Mouse (Mus musculus): ENCODE measurements around the gene Smarcc1.
"Not testable (repeated sequence)": the region's sequence is repeated elsewhere in the genome, so short reads cannot be mapped to it uniquely, and the experiment has no call there.

The Smarcc1 gene

GRCm38 (mm10) chr9:110132201-110132605 is 14.7 kb downstream of the Smarcc1 start:
- DNase-seq = peak; percentile 53

DNA sequence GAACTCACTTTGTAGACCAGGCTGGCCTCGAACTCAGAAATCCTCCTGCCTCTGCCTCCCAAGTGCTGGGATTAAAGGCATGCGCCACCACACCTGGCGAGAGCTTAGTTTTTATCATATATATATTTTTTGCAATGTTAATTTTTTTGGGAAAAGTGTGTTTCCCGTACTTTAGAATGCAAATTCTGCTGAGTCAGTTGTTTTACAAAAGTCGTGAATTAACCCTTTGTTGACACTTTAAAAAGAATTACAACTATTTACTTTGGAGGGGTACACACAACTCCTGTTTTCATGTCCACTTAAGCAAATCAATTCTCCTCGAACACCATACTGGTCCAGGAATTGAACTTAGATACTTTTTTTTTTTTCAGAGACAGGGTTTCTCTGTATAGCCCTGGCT is 15.4 kb downstream of the Smarcc1 start:
- no peak for DNase-seq

DNA sequence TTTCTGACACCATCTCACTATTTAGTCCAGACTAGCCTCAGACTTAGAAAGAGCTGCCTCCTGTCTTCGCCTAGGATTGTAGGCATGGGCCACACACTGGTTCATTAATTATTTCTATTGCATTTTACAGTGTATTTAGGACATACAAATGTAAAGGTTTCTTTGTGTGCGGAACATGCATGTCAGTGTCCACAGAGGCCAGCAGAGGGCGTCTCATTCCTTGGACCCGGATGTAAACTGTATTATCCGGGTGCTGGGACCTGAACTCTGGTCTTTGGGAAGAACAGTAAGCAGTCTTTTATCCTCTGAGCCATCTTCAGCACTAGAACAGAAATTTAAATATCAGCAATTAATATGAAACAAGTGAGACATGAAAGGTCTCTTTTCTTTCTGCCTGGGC is 16.7 kb downstream of the Smarcc1 start:
- no peak for DNase-seq

- no peak for DNase-seq
These were observed 21.6 kb downstream of the Smarcc1 start for GRCm38 (mm10) chr9:110139119-110139518.

GRCm38 (mm10) chr9:110142097-110142496 is 24.6 kb downstream of the Smarcc1 start:
- no peak for DNase-seq

DNA sequence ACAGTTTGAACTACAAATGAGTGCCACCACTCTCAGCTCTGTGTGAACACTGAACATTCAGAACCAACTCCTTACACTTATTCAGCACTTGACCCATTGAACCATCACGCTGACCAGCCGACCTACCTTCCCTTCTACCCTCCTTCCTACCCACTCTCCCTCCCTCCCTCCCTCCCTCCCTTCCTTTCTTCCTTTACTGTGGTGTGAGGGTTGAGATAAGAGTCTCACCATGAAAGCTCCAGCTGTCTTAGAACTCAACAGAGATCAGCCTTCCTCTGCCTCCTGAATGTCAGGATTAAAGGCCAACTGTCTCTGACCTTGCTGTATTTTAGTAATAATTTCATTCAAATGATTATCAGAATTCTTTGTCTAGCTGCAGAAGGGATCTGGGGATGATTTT is 31.1 kb downstream of the Smarcc1 start:
- DNase-seq = no peak

DNA sequence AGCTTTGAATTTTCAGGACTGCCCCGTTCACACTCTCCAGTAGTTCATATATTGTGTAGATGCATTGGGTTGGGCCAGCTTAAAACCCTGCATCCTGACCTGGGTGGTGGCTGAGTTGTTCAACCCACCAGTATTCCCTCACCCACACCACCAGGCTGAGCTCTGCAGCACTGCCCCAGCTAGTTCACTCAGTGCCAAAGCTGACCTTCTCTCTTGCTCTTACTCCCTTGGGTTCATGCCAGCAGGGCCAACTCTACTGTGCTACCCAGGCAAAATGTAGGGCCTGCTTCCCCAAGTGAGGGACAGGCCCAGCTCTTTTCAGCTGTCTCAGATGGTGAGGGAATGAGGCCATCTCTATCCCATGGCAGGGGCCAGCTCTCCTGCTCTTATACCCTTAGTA is 41.5 kb downstream of the Smarcc1 start:
- DNase-seq = no peak

GRCm38 (mm10) chr9:110160486-110160885 is 43.0 kb downstream of the Smarcc1 start:
- DNase-seq = not testable (repeated sequence)

- DNase-seq = no peak
These were observed 44.9 kb downstream of the Smarcc1 start for GRCm38 (mm10) chr9:110162441-110162840.

DNA sequence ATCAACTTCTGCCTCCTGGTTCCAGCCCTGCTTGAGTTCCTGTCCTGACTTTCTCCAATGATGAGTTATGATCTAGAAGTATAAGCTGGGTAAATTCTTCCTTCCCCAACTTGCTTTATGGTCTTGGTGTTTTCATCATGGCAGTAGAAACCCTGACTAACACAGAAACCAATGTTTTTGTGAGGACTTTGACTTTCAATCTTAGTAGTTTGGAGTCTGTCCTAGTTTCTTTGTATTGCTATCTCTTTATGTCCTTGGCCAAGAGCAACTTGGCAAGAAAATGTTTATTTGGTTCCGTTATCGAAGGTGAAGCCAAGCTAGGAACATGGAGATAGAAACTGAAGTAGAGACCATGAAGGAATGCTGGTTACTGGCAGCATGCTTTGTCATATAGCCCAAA is 45.6 kb downstream of the Smarcc1 start:
- no peak for DNase-seq

DNA sequence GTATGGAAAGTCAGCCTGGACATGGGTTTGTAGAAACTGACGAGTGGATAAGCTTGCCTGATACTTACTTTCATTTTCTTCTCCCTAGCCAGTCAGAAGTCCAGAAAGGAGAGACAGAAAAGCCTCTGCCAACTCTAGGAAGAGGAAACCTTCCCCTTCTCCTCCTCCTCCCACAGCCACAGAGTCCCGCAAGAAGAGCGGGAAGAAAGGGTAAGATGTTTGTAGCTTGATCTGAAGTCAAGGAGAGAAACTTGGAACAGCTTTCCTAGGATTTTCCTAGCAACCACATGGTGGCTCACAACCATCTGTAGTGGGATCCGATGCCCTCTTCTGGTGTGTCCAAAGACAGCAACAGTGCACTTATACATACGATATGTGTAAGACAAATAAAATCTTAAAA is 53.4 kb downstream of the Smarcc1 start:
- DNase-seq = no peak

GRCm38 (mm10) chr9:110199870-110200269 is 82.4 kb downstream of the Smarcc1 start:
- DNase-seq = no peak

- DNase-seq = no peak
These were observed 88.3 kb downstream of the Smarcc1 start for GRCm38 (mm10) chr9:110205526-110206404.

DNA sequence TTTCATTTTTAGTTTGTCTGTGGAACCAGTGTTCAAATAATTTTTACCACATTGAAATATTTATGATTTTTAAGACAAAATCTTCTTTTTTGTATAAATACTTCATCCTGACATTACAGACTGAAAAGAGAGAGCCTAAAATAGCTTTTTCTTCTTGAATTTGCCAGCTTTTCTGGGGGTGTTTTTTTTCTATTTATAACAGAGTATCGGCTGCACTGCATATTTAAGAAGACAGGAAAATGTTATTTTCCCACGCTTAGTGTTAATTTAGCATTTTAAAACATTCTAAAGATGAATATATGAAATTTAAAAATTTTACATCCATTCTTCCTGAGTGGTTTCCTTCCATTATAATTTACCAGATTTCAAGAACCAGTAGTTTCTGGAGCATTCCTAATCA is 88.9 kb downstream of the Smarcc1 start:
- no peak for DNase-seq

DNA sequence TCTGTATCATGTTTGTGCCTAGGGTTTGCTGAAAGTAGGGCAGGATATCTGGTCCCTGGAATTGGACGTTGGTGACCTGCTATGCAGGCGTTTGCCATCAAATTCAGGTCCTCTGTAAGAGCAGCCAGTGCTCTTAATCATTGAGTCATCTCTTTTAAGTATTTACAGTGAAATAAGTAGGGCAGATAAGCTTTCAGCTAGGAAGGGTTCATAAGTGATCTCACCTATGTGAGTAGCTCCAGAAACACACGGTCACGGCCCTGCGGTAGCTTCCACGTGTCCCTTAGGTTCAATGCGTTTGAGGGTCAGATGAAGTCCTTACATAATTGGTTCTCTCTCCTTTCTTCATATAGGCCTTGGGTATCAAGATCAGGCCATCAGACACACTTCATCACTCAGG is 90.8 kb downstream of the Smarcc1 start:
- DNase-seq = no peak

- DNase-seq = no peak
These were observed 91.5 kb downstream of the Smarcc1 start for GRCm38 (mm10) chr9:110208967-110209366.

DNA sequence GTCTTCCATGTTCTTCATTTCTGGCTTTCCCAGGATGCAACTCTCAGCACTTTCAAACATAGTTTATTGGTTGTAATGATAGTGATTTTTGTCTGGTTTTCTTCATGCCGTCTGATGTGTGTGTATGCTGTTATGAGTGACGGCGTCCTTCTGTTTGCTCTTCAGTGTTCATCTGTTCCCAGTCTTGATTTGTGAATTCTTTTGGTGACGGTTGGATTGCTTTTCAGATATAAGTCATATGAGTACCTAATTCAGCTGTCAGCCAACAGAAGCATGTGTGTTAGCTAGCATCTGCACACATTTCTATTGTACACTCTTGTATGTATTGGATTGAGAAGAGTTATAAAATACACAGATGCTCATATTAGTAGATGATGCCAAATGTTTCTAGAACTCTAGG is 106.8 kb downstream of the Smarcc1 start:
- DNase-seq = no peak

DNA sequence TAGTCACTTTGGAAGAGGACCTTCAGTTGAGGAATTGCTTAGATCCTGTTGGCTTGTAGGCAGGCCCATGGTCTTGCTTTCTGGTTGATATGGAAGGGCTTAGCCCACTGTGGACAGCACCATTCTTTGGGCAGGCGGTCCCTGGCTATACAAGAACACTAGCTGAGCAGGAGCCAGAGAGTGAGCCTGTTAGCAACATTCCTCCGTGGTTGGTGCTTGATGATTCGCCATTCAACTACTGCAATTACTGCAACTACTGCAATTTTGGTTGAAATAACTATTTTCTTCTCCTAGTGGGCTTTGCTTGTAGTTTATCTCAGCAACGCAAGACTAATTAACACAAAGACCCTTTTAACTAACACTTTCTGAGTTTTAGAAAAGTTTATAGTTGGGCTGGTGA is 108.7 kb downstream of the Smarcc1 start:
- DNase-seq = no peak

GRCm38 (mm10) chr9:110228671-110229070 is 111.2 kb downstream of the Smarcc1 start:
- peak; percentile 66 for DNase-seq

DNA sequence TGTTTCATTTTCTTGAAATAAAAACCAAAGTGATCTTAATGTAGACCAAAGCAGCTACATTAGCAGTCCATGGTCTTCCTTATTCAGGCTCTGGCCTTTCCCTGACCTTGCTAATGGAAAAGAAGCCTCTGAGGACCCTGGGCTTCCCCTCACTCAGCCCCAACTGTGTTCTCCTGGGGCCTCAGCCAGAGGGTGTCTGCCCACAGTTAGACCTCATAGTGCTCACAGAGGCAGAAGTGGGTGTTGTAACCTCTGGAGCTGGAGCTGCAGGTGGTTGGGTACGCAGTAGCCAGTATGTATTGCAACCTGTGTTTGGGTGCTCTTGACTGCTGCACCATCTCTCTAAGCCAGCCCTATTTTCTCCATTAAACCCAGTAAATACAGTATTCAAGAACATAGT is 111.6 kb downstream of the Smarcc1 start:
- DNase-seq = no peak

GRCm38 (mm10) chr9:110229566-110230248 is 112.2 kb downstream of the Smarcc1 start:
- peak; percentile 4 for DNase-seq

DNA sequence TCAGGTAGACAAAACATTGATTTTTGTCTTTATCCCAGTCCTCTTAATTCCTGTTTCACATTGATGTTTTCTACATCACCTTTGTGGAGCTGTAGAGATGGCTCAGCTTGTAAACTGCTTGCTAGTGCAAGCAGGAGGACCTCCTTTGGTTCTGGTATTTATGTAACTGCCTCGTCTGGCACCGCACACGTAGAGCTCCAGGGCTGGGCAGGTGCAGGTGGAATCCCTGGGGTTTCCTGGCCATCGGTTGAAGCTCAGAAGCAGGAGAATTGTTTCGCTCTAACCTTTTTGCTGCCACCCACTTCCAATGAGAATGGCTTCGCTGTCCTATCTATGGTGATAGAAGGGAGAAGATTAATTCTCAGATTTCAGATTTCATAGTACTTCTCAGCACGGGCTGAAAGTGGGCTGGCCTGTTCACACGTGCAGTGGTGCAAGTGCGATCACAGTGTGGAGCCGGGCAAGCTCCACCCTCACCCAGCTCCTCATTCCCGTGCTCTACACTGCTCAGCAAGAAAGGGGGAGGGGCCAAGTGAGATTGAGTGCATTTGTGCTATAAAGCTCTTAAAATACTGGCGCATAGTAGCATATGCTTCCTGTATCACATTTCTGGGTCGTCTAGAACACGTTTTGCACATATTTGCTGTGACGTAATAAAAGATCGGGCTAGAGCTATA is 113.0 kb downstream of the Smarcc1 start:
- peak; percentile 44 for DNase-seq

GRCm38 (mm10) chr9:110234962-110235361 is 117.5 kb downstream of the Smarcc1 start:
- DNase-seq = no peak

All from lung, postnatal 36 days (tissue).